Mouse (Mus musculus): ENCODE results near the gene Ret.

Ret gene

GRCm38 (mm10) chr6:118173251-118173974 is 24.1 kb downstream of the Ret start:
- no peak for DNase-seq

- DNase-seq = no peak
Observed at GRCm38 (mm10) chr6:118171386-118171785, 26.1 kb downstream of the Ret start.

GRCm38 (mm10) chr6:118168106-118168505 is 29.4 kb downstream of the Ret start:
- DNase-seq = no peak

- no peak for DNase-seq
Observed at GRCm38 (mm10) chr6:118167013-118167412, 30.5 kb downstream of the Ret start.

- no peak for DNase-seq
Observed at GRCm38 (mm10) chr6:118165516-118165915, 32.0 kb downstream of the Ret start.

- DNase-seq = no peak
Observed at GRCm38 (mm10) chr6:118164691-118165090, 32.8 kb downstream of the Ret start.

- no peak for DNase-seq
Observed at GRCm38 (mm10) chr6:118163086-118163485, 34.4 kb downstream of the Ret start.

GRCm38 (mm10) chr6:118162457-118163082 is 34.9 kb downstream of the Ret start:
- DNase-seq = no peak

- no peak for DNase-seq
Observed at GRCm38 (mm10) chr6:118153091-118153490, 44.4 kb downstream of the Ret start.

GRCm38 (mm10) chr6:118150988-118151387 is 46.5 kb downstream of the Ret start:
- no peak for DNase-seq

GRCm38 (mm10) chr6:118150538-118150937 is 47.0 kb downstream of the Ret start:
- DNase-seq = no peak

- no peak for DNase-seq
Observed at GRCm38 (mm10) chr6:118150128-118150527, 47.4 kb downstream of the Ret start.

GRCm38 (mm10) chr6:118140961-118141360 is 56.6 kb downstream of the Ret start:
- no peak for DNase-seq

GRCm38 (mm10) chr6:118138731-118139709 is 58.5 kb downstream of the Ret start, which contains the start of gene Csgalnact2:
Csgalnact2 (minus strand) TSS chr6:118139140.
- peak; percentile 97 for DNase-seq

- DNase-seq = no peak
Observed at GRCm38 (mm10) chr6:118137148-118137547, 60.4 kb downstream of the Ret start.

GRCm38 (mm10) chr6:118134461-118134860 is 63.1 kb downstream of the Ret start:
- DNase-seq = no peak

- no peak for DNase-seq
Observed at GRCm38 (mm10) chr6:118130022-118130421, 67.5 kb downstream of the Ret start.

GRCm38 (mm10) chr6:118127827-118128487 is 69.6 kb downstream of the Ret start:
- no peak for DNase-seq

- no peak for DNase-seq
Observed at GRCm38 (mm10) chr6:118127198-118127597, 70.3 kb downstream of the Ret start.

GRCm38 (mm10) chr6:118126577-118126976 is 70.9 kb downstream of the Ret start:
- DNase-seq = no peak

GRCm38 (mm10) chr6:118122767-118123166 is 74.8 kb downstream of the Ret start:
- DNase-seq = no peak

- no peak for DNase-seq
Observed at GRCm38 (mm10) chr6:118111810-118112209, 85.7 kb downstream of the Ret start.
